Mouse (Mus musculus) erythroblast, adult 5-6 weeks (primary cell): ENCODE results near the gene Dexi. TPM values are rescaled to one million over a fixed set of nuclear protein-coding genes. Genes with fewer than 3 reads are reported as not detected.

Experiments
- ATAC-seq: replicated peaks from 2 replicates; pipeline ENCODE4 v1.8.0; 2016; ENCODE audit warnings: moderate number of reproducible peaks, mild to moderate bottlenecking, moderate TSS enrichment, inconsistent platforms; ENCODE audit not compliant: poor library complexity, low FRiP score, severe bottlenecking
- total RNA-seq, 2 experiments: library from RNA; stranded (forward) in 1 of 2; stranded (reverse) in 1 of 2; fragments of 150-400 nt in 1 of 2; fragments of 200-764, 138-1000 nt in 1 of 2; gene quantifications; 2 replicates each; pipeline versions ENCODE4 v1.2.3 to v1.2.4; 2015 to 2017; ENCODE audit warnings: low replicate concordance in 2 of 2

Gene Dexi
- total RNA-seq, 2 experiments from 2014 or later: not detected

DNA sequence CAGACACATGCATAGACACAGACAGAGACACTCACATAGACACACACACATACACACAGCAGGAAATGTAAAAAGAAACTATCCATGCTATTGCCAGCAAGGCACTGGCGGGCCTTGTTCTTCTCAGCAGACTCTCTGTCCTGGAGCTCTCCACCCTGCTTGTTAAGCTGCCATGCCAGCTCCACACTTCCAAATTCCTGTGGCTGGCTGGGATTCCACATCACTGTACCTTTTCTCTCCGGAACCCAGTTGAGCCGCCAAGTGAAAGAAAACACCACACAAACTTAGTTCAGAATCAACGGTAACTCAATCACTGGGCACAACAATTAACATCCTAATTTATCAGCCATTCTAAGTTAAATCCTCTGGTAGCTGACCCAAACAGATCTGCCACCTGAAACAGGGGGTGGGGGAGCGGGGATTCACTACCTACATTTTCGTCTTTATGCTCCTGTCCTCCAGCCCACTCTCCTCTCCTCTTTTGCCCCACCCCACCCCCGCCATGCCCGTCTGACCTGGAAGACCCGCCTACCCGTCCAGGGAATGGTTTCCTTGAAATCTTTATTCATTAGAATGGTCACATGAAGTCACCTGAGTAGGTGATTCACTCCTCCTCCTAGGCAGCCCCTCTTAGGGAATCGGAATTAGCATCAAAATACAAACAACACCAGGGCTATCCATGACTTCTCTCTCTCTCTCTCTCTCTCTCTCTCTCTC lies 75.3 kb downstream of the Dexi start:
- ATAC-seq: no peak

DNA sequence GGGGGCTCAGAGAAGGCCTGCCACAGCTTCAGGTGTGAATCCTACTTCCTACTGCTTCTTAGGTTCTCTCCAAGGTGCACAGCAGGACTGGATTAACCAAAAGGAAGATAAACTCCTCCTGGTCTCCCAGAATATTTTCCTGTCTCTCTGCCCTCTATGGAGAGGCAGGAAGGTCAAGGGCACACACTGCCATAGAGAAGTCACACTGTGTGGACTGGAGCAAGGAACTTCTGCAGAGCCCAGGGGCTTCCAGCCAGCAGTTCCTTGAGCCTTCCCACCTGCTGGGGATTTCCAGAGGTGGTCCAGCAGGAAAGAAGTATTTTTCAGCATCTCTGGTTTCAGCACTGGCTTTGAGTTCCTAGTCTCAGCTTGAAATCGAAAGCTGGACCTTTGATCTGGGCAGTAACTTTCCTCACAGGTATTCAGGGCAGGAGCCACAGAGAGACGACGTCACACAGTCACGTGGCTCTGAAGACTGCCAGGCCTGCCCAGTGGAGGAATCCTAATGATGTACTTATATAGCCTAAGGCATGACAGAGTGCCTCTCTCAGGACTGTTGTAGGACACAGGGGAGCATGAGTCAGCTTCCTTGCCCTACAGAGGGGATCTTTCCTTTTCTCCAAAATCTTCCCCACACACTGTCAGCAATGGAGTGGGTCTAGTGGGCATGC lies 77.7 kb downstream of the Dexi start:
- no peak for ATAC-seq

- ATAC-seq: no peak
These were observed 81.7 kb downstream of the Dexi start for GRCm38 (mm10) chr16:10461178-10461577.

DNA sequence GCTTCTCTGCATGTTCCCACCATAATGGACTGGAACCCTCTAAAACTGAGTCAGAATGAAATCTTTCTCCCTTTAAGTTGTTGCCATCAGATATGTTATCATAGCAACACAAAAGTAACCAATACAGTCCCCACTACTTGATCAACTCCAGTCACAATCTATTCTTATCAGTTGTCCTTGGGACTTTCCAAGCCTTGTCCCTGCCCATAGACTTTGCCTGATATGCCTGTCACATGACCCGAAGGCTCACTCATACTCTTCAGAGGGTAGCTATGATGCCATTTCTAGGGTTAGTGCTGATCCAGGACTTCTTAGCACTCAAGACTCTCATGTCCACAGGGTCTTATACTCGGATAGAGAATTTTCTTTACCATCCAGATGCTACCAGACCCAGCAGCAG lies 82.7 kb downstream of the Dexi start:
- no peak for ATAC-seq

GRCm38 (mm10) chr16:10454583-10454974 lies 88.3 kb downstream of the Dexi start:
- no peak for ATAC-seq

GRCm38 (mm10) chr16:10453872-10454582 lies 88.8 kb downstream of the Dexi start:
- ATAC-seq: no peak

Other genes with a start within 250 kb of the Dexi start
- gene Emp2, start 229.1 kb downstream of the Dexi start, total RNA-seq (2015; ENCODE audit: low replicate concordance): not detected in 2 replicates
- gene Emp2, start 229.1 kb downstream of the Dexi start, total RNA-seq (2017; ENCODE audit: low replicate concordance): not detected in 2 replicates
- not detected in 2 replicates for gene Tekt5, start 147.6 kb downstream of the Dexi start, total RNA-seq (2015; ENCODE audit: low replicate concordance)
- not detected in 2 replicates for gene Tekt5, start 147.6 kb downstream of the Dexi start, total RNA-seq (2017; ENCODE audit: low replicate concordance)
- gene Nubp1, start 131.1 kb downstream of the Dexi start, total RNA-seq (2015; ENCODE audit: low replicate concordance): 1.0 and 6.7 TPM in 2 replicates
- 7.8 and 8.6 TPM in 2 replicates for gene Nubp1, start 131.1 kb downstream of the Dexi start, total RNA-seq (2017; ENCODE audit: low replicate concordance)
- gene Tvp23a, start 95.7 kb downstream of the Dexi start, total RNA-seq (2015; ENCODE audit: low replicate concordance): not detected in 2 replicates
- gene Tvp23a, start 95.7 kb downstream of the Dexi start, total RNA-seq (2017; ENCODE audit: low replicate concordance): not detected in 2 replicates
- 1.0 TPM in 1 of 2 replicates, not detected in the other for gene Ciita, start 63.0 kb downstream of the Dexi start, total RNA-seq (2015; ENCODE audit: low replicate concordance)
- gene Ciita, start 63.0 kb downstream of the Dexi start, total RNA-seq (2017; ENCODE audit: low replicate concordance): 0.70 and 2.7 TPM in 2 replicates
- gene Clec16a, start 2.3 kb upstream of the Dexi start, total RNA-seq (2015; ENCODE audit: low replicate concordance): 4.0 and 6.9 TPM in 2 replicates
- gene Clec16a, start 2.3 kb upstream of the Dexi start, total RNA-seq (2017; ENCODE audit: low replicate concordance): 4.6 and 5.4 TPM in 2 replicates
- gene Socs1, start 242.5 kb upstream of the Dexi start, total RNA-seq (2015; ENCODE audit: low replicate concordance): 0.84 TPM in 1 of 2 replicates, not detected in the other
- gene Socs1, start 242.5 kb upstream of the Dexi start, total RNA-seq (2017; ENCODE audit: low replicate concordance): 0.56 and 1.2 TPM in 2 replicates
- not detected in 2 replicates for gene Tnp2, start 245.6 kb upstream of the Dexi start, total RNA-seq (2015; ENCODE audit: low replicate concordance)
- gene Tnp2, start 245.6 kb upstream of the Dexi start, total RNA-seq (2017; ENCODE audit: low replicate concordance): not detected in 2 replicates
- not detected in 2 replicates for gene Prm3, start 247.9 kb upstream of the Dexi start, total RNA-seq (2015; ENCODE audit: low replicate concordance)
- not detected in 2 replicates for gene Prm3, start 247.9 kb upstream of the Dexi start, total RNA-seq (2017; ENCODE audit: low replicate concordance)